Mouse (Mus musculus) midbrain, embryonic 11.5 days (tissue): Measurements from ENCODE around the gene Dst. TPM values are rescaled to one million over a fixed set of nuclear protein-coding genes. Genes with fewer than 3 reads are reported as not detected.

Experiments used
- ATAC-seq: fragments of 200-750 bp; cut with Nextera tagmentation; 2 replicates; pipeline ENCODE4 v1.8.0; 2017; ENCODE audit warnings: moderate TSS enrichment, moderate library complexity; ENCODE audit not compliant: low FRiP score
- DNase-seq: peaks from one replicate; pipeline ENCODE4 v3.0.0; 2015; ENCODE audit warnings: low spot score; ENCODE audit errors: missing footprints
- H3K27ac ChIP-seq: fragments of 300-500 bp; sonication (generic); 2 replicates; pipeline ENCODE4 v1.5.1; 2014; ENCODE audit warnings: low read depth, low read length
- H3K27me3 ChIP-seq: fragments of 300-500 bp; sonication (generic); 2 replicates; pipeline ENCODE4 v1.6.1; 2014; ENCODE audit warnings: mild to moderate bottlenecking, low read length, moderate library complexity, mixed read lengths; ENCODE audit not compliant: control insufficient read depth, insufficient read depth
- H3K36me3 ChIP-seq: fragments of 300-500 bp; sonication (generic); 2 replicates; pipeline ENCODE4 v1.6.1; 2014; ENCODE audit warnings: mild to moderate bottlenecking, low read length, moderate library complexity, mixed read lengths; ENCODE audit not compliant: control insufficient read depth, insufficient read depth
- H3K4me1 ChIP-seq: fragments of 300-500 bp; sonication (generic); 2 replicates; pipeline ENCODE4 v1.6.1; 2014; ENCODE audit warnings: low read length; ENCODE audit not compliant: control insufficient read depth, insufficient read depth
- H3K4me2 ChIP-seq: fragments of 300-500 bp; sonication (generic); 2 replicates; pipeline ENCODE4 v1.6.1; 2014; ENCODE audit warnings: mild to moderate bottlenecking, moderate library complexity
- H3K4me3 ChIP-seq: fragments of 300-500 bp; sonication (generic); 2 replicates; pipeline ENCODE4 v1.5.1; 2014; ENCODE audit warnings: low read depth, low read length
- H3K9ac ChIP-seq: fragments of 300-500 bp; sonication (generic); 2 replicates; pipeline ENCODE4 v1.6.1; 2014; ENCODE audit warnings: low read length
- H3K9me3 ChIP-seq: fragments of 300-500 bp; sonication (generic); 2 replicates; pipeline ENCODE4 v1.6.1; 2016; ENCODE audit warnings: low read length; ENCODE audit not compliant: control insufficient read depth
- whole genome bisulfite sequencing: fragments of 180-500 bp; shearing (Covaris S2); extraction: QIAGEN DNeasy Blood & Tissue Kit; methylation state at CpG from one replicate; pipeline ENCODE4 v1.1.7; 2014; 5-methylcytosine and 5-hydroxymethylcytosine counted together
- polyA plus RNA-seq: library from polyadenylated mRNA; unstranded; fragments of >200 nt; fragmentation: Nextera tagmentation; extraction: Ambion mirVana; gene quantifications from 2 replicates; pipeline ENCODE4 v1.2.1, GENCODE M21; 2014

Dst gene
- polyA plus RNA-seq, 1 experiment from 2014 or later: 33.3 TPM

GRCm38 (mm10) chr1:33911589-33911988 is 3.6 kb downstream of the Dst start:
- ATAC-seq: no peak
- no peak overlapping the region for H3K9ac ChIP-seq
- 71% methylated on average over 8 of the region's 8 CpGs for WGBS
- no peak for DNase-seq
- no peak overlapping the region for H3K4me2 ChIP-seq
- no peaks in the 10 kb centered on the region for H3K9me3 ChIP-seq
- H3K36me3 ChIP-seq: no peaks in the 10 kb centered on the region
- peaks cover 4% of the 10 kb centered on the region for H3K4me1 ChIP-seq
- no peak overlapping the region for H3K4me3 ChIP-seq
- no peak overlapping the region for H3K27ac ChIP-seq
- H3K27me3 ChIP-seq: peaks cover 11% of the 10 kb centered on the region; the same call in 1 of the 2 replicates

GRCm38 (mm10) chr1:33916554-33916953 is 8.5 kb downstream of the Dst start:
- Histone ChIP-seq H3K4me1 (no peaks in the 10 kb centered on the region), H3K36me3 (no peaks in the 10 kb centered on the region), H3K9me3 (no peaks in the 10 kb centered on the region), H3K4me3 (no peak overlapping the region), H3K9ac (no peak overlapping the region), H3K4me2 (no peak overlapping the region), H3K27me3 (no peaks in the 10 kb centered on the region), H3K27ac (no peak overlapping the region)
- WGBS: 94% methylated on average over 5 of the region's 5 CpGs
- DNase-seq: no peak
- no peak for ATAC-seq

- Histone ChIP-seq H3K9me3 (no peaks in the 10 kb centered on the region), H3K27me3 (no peaks in the 10 kb centered on the region), H3K4me2 (no peak overlapping the region), H3K9ac (no peak overlapping the region), H3K27ac (no peak overlapping the region), H3K4me3 (no peak overlapping the region), H3K36me3 (no peaks in the 10 kb centered on the region), H3K4me1 (no peaks in the 10 kb centered on the region)
- no peak for ATAC-seq
- 81% methylated on average over 7 of the region's 7 CpGs for WGBS
- no peak for DNase-seq
Measured at GRCm38 (mm10) chr1:33922975-33923374, 14.9 kb downstream of the Dst start.

GRCm38 (mm10) chr1:33925283-33925682 is 17.3 kb downstream of the Dst start:
- H3K9ac ChIP-seq: no peak overlapping the region
- 86% methylated on average over 3 of the region's 3 CpGs for WGBS
- no peak overlapping the region for H3K4me3 ChIP-seq
- ATAC-seq (no peak), DNase-seq (peak; percentile 79)
- no peak overlapping the region for H3K4me2 ChIP-seq
- no peaks in the 10 kb centered on the region for H3K4me1 ChIP-seq
- H3K27ac ChIP-seq: no peak overlapping the region
- no peaks in the 10 kb centered on the region for H3K36me3 ChIP-seq
- H3K27me3 ChIP-seq: no peaks in the 10 kb centered on the region
- H3K9me3 ChIP-seq: no peaks in the 10 kb centered on the region

GRCm38 (mm10) chr1:33927466-33927865 is 19.4 kb downstream of the Dst start:
- ATAC-seq: no peak
- Histone ChIP-seq H3K27ac (no peak overlapping the region), H3K27me3 (no peaks in the 10 kb centered on the region), H3K4me3 (no peak overlapping the region), H3K36me3 (no peaks in the 10 kb centered on the region), H3K9me3 (no peaks in the 10 kb centered on the region), H3K9ac (no peak overlapping the region), H3K4me1 (0 out of 2 replicates have a peak, but pooled peaks cover 5% of the 10 kb centered on the region), H3K4me2 (no peak overlapping the region)
- WGBS: 92% methylated on average over 7 of the region's 7 CpGs
- DNase-seq: no peak

GRCm38 (mm10) chr1:33931791-33932190 is 23.8 kb downstream of the Dst start:
- Histone ChIP-seq H3K4me3 (no peak overlapping the region), H3K36me3 (no peaks in the 10 kb centered on the region), H3K9ac (no peak overlapping the region), H3K4me1 (0 out of 2 replicates have a peak, but pooled peaks cover 5% of the 10 kb centered on the region), H3K4me2 (no peak overlapping the region), H3K27ac (no peak overlapping the region), H3K27me3 (no peaks in the 10 kb centered on the region), H3K9me3 (no peaks in the 10 kb centered on the region)
- ATAC-seq (peak; percentile 63; the same call in 1 of the 2 replicates), DNase-seq (no peak)
- 68% methylated on average over 8 of the region's 8 CpGs for WGBS

GRCm38 (mm10) chr1:33932196-33932595 is 24.2 kb downstream of the Dst start:
- Histone ChIP-seq H3K4me3 (no peak overlapping the region), H3K9ac (no peak overlapping the region), H3K27me3 (no peaks in the 10 kb centered on the region), H3K4me2 (no peak overlapping the region), H3K36me3 (no peaks in the 10 kb centered on the region), H3K9me3 (no peaks in the 10 kb centered on the region), H3K4me1 (0 out of 2 replicates have a peak, but pooled peaks cover 5% of the 10 kb centered on the region), H3K27ac (no peak overlapping the region)
- DNase-seq (no peak), ATAC-seq (no peak)
- WGBS: 79% methylated on average over 3 of the region's 3 CpGs

- 0 out of 2 replicates have a peak, but pooled peaks have one; percentile 52 for ATAC-seq
- H3K27ac ChIP-seq: no peak overlapping the region
- H3K9me3 ChIP-seq: no peaks in the 10 kb centered on the region
- H3K36me3 ChIP-seq: no peaks in the 10 kb centered on the region
- H3K9ac ChIP-seq: no peak overlapping the region
- H3K27me3 ChIP-seq: no peaks in the 10 kb centered on the region
- no peak overlapping the region for H3K4me3 ChIP-seq
- H3K4me2 ChIP-seq: no peak overlapping the region
- 81% methylated on average over 14 of the region's 14 CpGs for WGBS
- H3K4me1 ChIP-seq: 0 out of 2 replicates have a peak, but pooled peaks cover 5% of the 10 kb centered on the region
- no peak for DNase-seq
Measured at GRCm38 (mm10) chr1:33932845-33933499, 24.9 kb downstream of the Dst start.

GRCm38 (mm10) chr1:33935946-33936345 is 27.9 kb downstream of the Dst start:
- no peak for DNase-seq
- no peak overlapping the region for H3K4me3 ChIP-seq
- H3K9ac ChIP-seq: no peak overlapping the region
- no peak overlapping the region for H3K4me2 ChIP-seq
- no peaks in the 10 kb centered on the region for H3K36me3 ChIP-seq
- no peaks in the 10 kb centered on the region for H3K9me3 ChIP-seq
- H3K27ac ChIP-seq: no peak overlapping the region
- H3K27me3 ChIP-seq: no peaks in the 10 kb centered on the region
- WGBS: 88% methylated on average over 3 of the region's 3 CpGs
- H3K4me1 ChIP-seq: 0 out of 2 replicates have a peak, but pooled peaks cover 5% of the 10 kb centered on the region
- no peak for ATAC-seq
